In the genomic region with DNA sequence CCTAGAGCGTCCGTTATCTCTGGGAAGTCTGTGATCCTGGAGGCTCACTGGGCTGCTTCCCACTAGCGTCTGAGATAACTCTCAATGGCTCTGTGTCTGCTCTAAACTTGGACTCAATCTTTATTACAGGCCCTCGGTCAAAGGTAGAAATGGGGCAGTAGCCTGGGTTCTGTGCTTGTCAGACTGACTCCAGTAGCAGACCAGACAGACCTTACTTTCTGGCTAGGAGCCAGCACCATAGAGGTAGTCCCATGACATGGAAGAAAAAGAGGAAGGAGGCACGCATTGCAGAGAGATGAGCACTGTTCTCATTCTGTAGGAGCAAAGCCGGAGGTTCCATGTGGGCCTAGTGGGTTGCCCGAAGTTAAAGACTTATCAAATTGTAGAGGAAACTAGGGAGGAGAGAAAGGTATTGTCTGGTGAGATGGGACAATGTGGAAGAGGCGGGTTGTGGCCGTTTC, we compare ENCODE assay signal across 16 mouse cellular contexts. TPM values are rescaled to one million over a fixed set of nuclear protein-coding genes. Genes with fewer than 3 reads are reported as not detected.
DNase-seq lines count a peak whose midpoint lies in the region; ATAC-seq and TF ChIP-seq lines count a peak whose summit lies in the region.
"Had no signal": no experiment of that assay in that cellular context is flagged by ENCODE, and none has a peak within 500 bp of the region (broad histone marks: within the 10 kb centered on the region; RNA-seq: fewer than 3 reads in every experiment).

No protein-coding gene starts in this region.

- no peaks in the 10 kb centered on the region for H3K4me1 ChIP-seq in kidney, adult 2 months (ENCODE audit: control insufficient read depth, insufficient read depth, low read length)
- peaks cover 13% of the 10 kb centered on the region; the same call in 1 of the 2 replicates for H3K4me1 ChIP-seq in stomach, embryonic 15.5 days
- H3K4me1 ChIP-seq in stomach, postnatal 0 days (replicated peaks; ENCODE audit: control insufficient read depth, insufficient read depth): no peaks in the 10 kb centered on the region
- H3K4me1 ChIP-seq in intestine, embryonic 14.5 days (replicated peaks; ENCODE audit: control insufficient read depth, insufficient read depth, low read length): 0 out of 2 replicates have a peak, but pooled peaks cover 3% of the 10 kb centered on the region
- peaks cover 6% of the 10 kb centered on the region; the same call in 1 of the 2 replicates for H3K4me1 ChIP-seq in stomach, embryonic 16.5 days (ENCODE audit: control insufficient read depth, insufficient read depth, low read length)
- no peaks in the 10 kb centered on the region for H3K4me1 ChIP-seq in midbrain, postnatal 0 days (ENCODE audit: insufficient read depth, low read length)
- H3K4me1 ChIP-seq: liver, embryonic 15.5 days had no signal

- peak overlapping the region; percentile 43 for H3K4me3 ChIP-seq in kidney, adult 2 months (ENCODE audit: insufficient read depth, low read depth, low read length)
- H3K4me3 ChIP-seq in stomach, embryonic 15.5 days (replicated peaks): peak overlapping the region; percentile 34; the same call in 1 of the 2 replicates
- H3K4me3 ChIP-seq in stomach, postnatal 0 days (ENCODE audit: low read depth, low read length): no peak overlapping the region
- 0 out of 2 replicates have a peak overlapping the region, but pooled peaks have one; percentile 26 for H3K4me3 ChIP-seq in intestine, embryonic 14.5 days (ENCODE audit: low read depth, low read length)
- no peak overlapping the region for H3K4me3 ChIP-seq in stomach, embryonic 16.5 days (replicated peaks; ENCODE audit: low read length)
- H3K4me3 ChIP-seq in midbrain, postnatal 0 days (ENCODE audit: low read depth, low read length): no peak overlapping the region
- H3K4me3 ChIP-seq: liver, embryonic 15.5 days; midbrain, embryonic 13.5 days had no signal

- whole genome bisulfite sequencing in kidney, adult 2 months: 63% methylated on average over 9 of the region's 9 CpGs
- WGBS in stomach, embryonic 15.5 days: 63% methylated on average over 9 of the region's 9 CpGs
- 62% methylated on average over 9 of the region's 9 CpGs for WGBS in stomach, postnatal 0 days
- 58% methylated on average over 9 of the region's 9 CpGs for WGBS in intestine, embryonic 14.5 days
- 64% methylated on average over 9 of the region's 9 CpGs for WGBS in stomach, embryonic 16.5 days
- 69% methylated on average over 9 of the region's 9 CpGs for WGBS in midbrain, postnatal 0 days

- no peak for ATAC-seq in stomach, embryonic 15.5 days (ENCODE audit: insufficient read depth, low FRiP score, low read depth)
- no peak for ATAC-seq in stomach, postnatal 0 days (ENCODE audit: low FRiP score, low TSS enrichment)
- ATAC-seq in intestine, embryonic 14.5 days (replicated peaks; ENCODE audit: low FRiP score, low TSS enrichment, low read depth): no peak
- ATAC-seq in stomach, embryonic 16.5 days (ENCODE audit: insufficient read depth, low FRiP score): 0 out of 2 replicates have a peak, but pooled peaks have one; percentile 37
- ATAC-seq in midbrain, postnatal 0 days (ENCODE audit: low FRiP score): no peak

- H3K27ac ChIP-seq in kidney, adult 2 months (ENCODE audit: insufficient read depth, low read depth, low read length): no peak overlapping the region
- H3K27ac ChIP-seq in stomach, embryonic 15.5 days: no peak overlapping the region
- H3K27ac ChIP-seq in stomach, postnatal 0 days (replicated peaks): no peak overlapping the region
- no peak overlapping the region for H3K27ac ChIP-seq in intestine, embryonic 14.5 days (ENCODE audit: low read depth)
- H3K27ac ChIP-seq in stomach, embryonic 16.5 days (ENCODE audit: low read length): no peak overlapping the region
- H3K27ac ChIP-seq in midbrain, postnatal 0 days (ENCODE audit: low read depth, low read length): no peak overlapping the region
- H3K27ac ChIP-seq: liver, embryonic 15.5 days; midbrain, embryonic 13.5 days had no signal

- H3K9ac ChIP-seq in stomach, embryonic 15.5 days: no peak overlapping the region
- H3K9ac ChIP-seq in stomach, postnatal 0 days (ENCODE audit: low read length): no peak overlapping the region
- no peak overlapping the region for H3K9ac ChIP-seq in intestine, embryonic 14.5 days (ENCODE audit: low read length)
- no peak overlapping the region for H3K9ac ChIP-seq in stomach, embryonic 16.5 days (ENCODE audit: low read length)
- no peak overlapping the region for H3K9ac ChIP-seq in midbrain, postnatal 0 days (replicated peaks; ENCODE audit: low read length, poor library complexity, severe bottlenecking)
- H3K9ac ChIP-seq: liver, embryonic 15.5 days; midbrain, embryonic 13.5 days had no signal

- TF ChIP-seq EP300 in stomach, postnatal 0 days (optimal IDR thresholded peaks at IDR 0.05): no peak

- no peak for TF ChIP-seq CTCF in kidney, adult 2 months (conservative IDR thresholded peaks at IDR 0.05; ENCODE audit: insufficient read depth, insufficient read length, low read depth, low read length)
- no peak for TF ChIP-seq CTCF in stomach, postnatal 0 days (IDR thresholded peaks at IDR 0.05; ENCODE audit: low read depth)
- no peak for TF ChIP-seq CTCF in midbrain, postnatal 0 days (IDR thresholded peaks at IDR 0.05)

- peak; percentile 6 for DNase-seq in kidney, adult 2 months
- no peak for DNase-seq in kidney, adult 8-10 months
- no peak for DNase-seq in stomach, postnatal 0 days (ENCODE audit: low spot score)
- no peak for DNase-seq in intestine, embryonic 14.5 days (ENCODE audit: low spot score)
- DNase-seq in frontal cortex, postnatal 25 days (ENCODE audit: low spot score in 2 of 2): no peak
- no peak for DNase-seq in midbrain, postnatal 0 days (ENCODE audit: low spot score)
- DNase-seq: adrenal gland, postnatal 14 days; heart, adult 18-20 months; layer of hippocampus, adult 9-11 months had no signal

- H3K36me3 ChIP-seq in kidney, adult 2 months (ENCODE audit: control insufficient read depth, insufficient read depth, low read length): no peaks in the 10 kb centered on the region
- H3K36me3 ChIP-seq in stomach, embryonic 15.5 days: no peaks in the 10 kb centered on the region
- H3K36me3 ChIP-seq in stomach, postnatal 0 days (ENCODE audit: control insufficient read depth, insufficient read depth, low read length): no peaks in the 10 kb centered on the region
- H3K36me3 ChIP-seq in intestine, embryonic 14.5 days (ENCODE audit: control insufficient read depth, insufficient read depth, low read length): no peaks in the 10 kb centered on the region
- no peaks in the 10 kb centered on the region for H3K36me3 ChIP-seq in stomach, embryonic 16.5 days (ENCODE audit: control insufficient read depth, insufficient read depth, low read length)
- H3K36me3 ChIP-seq in midbrain, postnatal 0 days (ENCODE audit: insufficient read depth, low read length): no peaks in the 10 kb centered on the region
- H3K36me3 ChIP-seq: liver, embryonic 15.5 days; midbrain, embryonic 13.5 days had no signal

- no peak overlapping the region for H3K4me2 ChIP-seq in stomach, embryonic 15.5 days
- H3K4me2 ChIP-seq in stomach, postnatal 0 days (replicated peaks; ENCODE audit: low read depth): no peak overlapping the region
- peak overlapping the region; percentile 50; the same call in 1 of the 2 replicates for H3K4me2 ChIP-seq in intestine, embryonic 14.5 days (ENCODE audit: low read length)
- no peak overlapping the region for H3K4me2 ChIP-seq in stomach, embryonic 16.5 days (ENCODE audit: low read depth, low read length)
- no peak overlapping the region for H3K4me2 ChIP-seq in midbrain, postnatal 0 days (ENCODE audit: low read depth, low read length, poor library complexity, severe bottlenecking)

- no peak for TF ChIP-seq POLR2A in kidney, adult 2 months (IDR thresholded peaks at IDR 0.05; ENCODE audit: low read depth, low read length)

- no peaks in the 10 kb centered on the region for H3K27me3 ChIP-seq in kidney, adult 2 months (replicated peaks; ENCODE audit: control insufficient read depth, insufficient read depth, low read length)
- H3K27me3 ChIP-seq in stomach, embryonic 15.5 days (replicated peaks): peaks cover 18% of the 10 kb centered on the region
- 0 out of 2 replicates have a peak, but pooled peaks cover 2% of the 10 kb centered on the region for H3K27me3 ChIP-seq in stomach, postnatal 0 days (ENCODE audit: control insufficient read depth, insufficient read depth, low read length)
- H3K27me3 ChIP-seq in intestine, embryonic 14.5 days (replicated peaks; ENCODE audit: control insufficient read depth, insufficient read depth, low read length): peaks cover 18% of the 10 kb centered on the region
- peaks cover 15% of the 10 kb centered on the region; the same call in 1 of the 2 replicates for H3K27me3 ChIP-seq in stomach, embryonic 16.5 days (ENCODE audit: control insufficient read depth, insufficient read depth, low read length)
- H3K27me3 ChIP-seq in midbrain, postnatal 0 days (ENCODE audit: insufficient read depth, low read length): peaks cover 16% of the 10 kb centered on the region
- H3K27me3 ChIP-seq: CH12.LX had no signal

- H3K9me3 ChIP-seq in stomach, embryonic 15.5 days: no peaks in the 10 kb centered on the region
- H3K9me3 ChIP-seq in stomach, postnatal 0 days (ENCODE audit: control insufficient read depth, low read length): no peaks in the 10 kb centered on the region
- no peaks in the 10 kb centered on the region for H3K9me3 ChIP-seq in intestine, embryonic 14.5 days (ENCODE audit: control insufficient read depth, low read length)
- no peaks in the 10 kb centered on the region for H3K9me3 ChIP-seq in stomach, embryonic 16.5 days (replicated peaks; ENCODE audit: control insufficient read depth, low read length)
- no peaks in the 10 kb centered on the region for H3K9me3 ChIP-seq in midbrain, postnatal 0 days (ENCODE audit: low read length)
- H3K9me3 ChIP-seq: liver, embryonic 15.5 days; midbrain, embryonic 13.5 days had no signal

RNA-seq across cellular contexts. Expression of a gene that starts 0.8 kb away (rescaled TPM):
- 17.3 and 17.9 TPM in 2 replicates for polyA plus RNA-seq in kidney, adult 2 months (2012; rRNA removed)
- polyA plus RNA-seq in stomach, embryonic 15.5 days (2015; fragmentation: Nextera tagmentation; extraction: Ambion mirVana): 4.4 and 8.5 TPM in 2 replicates
- polyA plus RNA-seq in stomach, postnatal 0 days (2015; fragmentation: Nextera tagmentation; extraction: Ambion mirVana): not detected in 2 replicates
- 5.8 and 7.1 TPM in 2 replicates for polyA plus RNA-seq in intestine, embryonic 14.5 days (2014; fragmentation: Nextera tagmentation; extraction: Ambion mirVana)
- 5.7 and 9.9 TPM in 2 replicates for polyA plus RNA-seq in stomach, embryonic 16.5 days (2015; fragmentation: Nextera tagmentation; extraction: Ambion mirVana)
- total RNA-seq in midbrain, postnatal 0 days (2014; rRNA removed): 0.09 and 0.38 TPM in 2 replicates
- polyA plus RNA-seq in midbrain, postnatal 0 days (2015; fragmentation: Nextera tagmentation; extraction: Ambion mirVana): 0.29 and 0.38 TPM in 2 replicates
- total RNA-seq: adrenal gland, postnatal 14 days; left cerebral cortex, postnatal 25 days had no signal
- polyA plus RNA-seq: frontal cortex, adult 2 months had no signal

RNA-seq across cellular contexts. Expression of a gene that starts 10.1 kb away (rescaled TPM):
- 0.10 TPM in 1 of 2 replicates, not detected in the other for polyA plus RNA-seq in kidney, adult 2 months (2012; rRNA removed)
- polyA plus RNA-seq in stomach, embryonic 15.5 days (2015; fragmentation: Nextera tagmentation; extraction: Ambion mirVana): 0.18 TPM in 2 replicates
- 0.62 and 0.72 TPM in 2 replicates for polyA plus RNA-seq in stomach, postnatal 0 days (2015; fragmentation: Nextera tagmentation; extraction: Ambion mirVana)
- polyA plus RNA-seq in intestine, embryonic 14.5 days (2014; fragmentation: Nextera tagmentation; extraction: Ambion mirVana): 0.17 TPM in 1 of 2 replicates, not detected in the other
- polyA plus RNA-seq in stomach, embryonic 16.5 days (2015; fragmentation: Nextera tagmentation; extraction: Ambion mirVana): 0.31 and 0.50 TPM in 2 replicates
- 0.80 and 1.3 TPM in 2 replicates for total RNA-seq in midbrain, postnatal 0 days (2014; rRNA removed)
- 1.0 and 1.1 TPM in 2 replicates for polyA plus RNA-seq in midbrain, postnatal 0 days (2015; fragmentation: Nextera tagmentation; extraction: Ambion mirVana)
- total RNA-seq: CH12.LX had no signal
- polyA plus RNA-seq: frontal cortex, adult 2 months; liver, embryonic 15.5 days had no signal

RNA-seq across cellular contexts. Expression of a gene that starts 31.6 kb away (rescaled TPM):
- polyA plus RNA-seq in kidney, adult 2 months (2012; rRNA removed): 3.2 and 3.5 TPM in 2 replicates
- 2.3 and 2.9 TPM in 2 replicates for polyA plus RNA-seq in stomach, embryonic 15.5 days (2015; fragmentation: Nextera tagmentation; extraction: Ambion mirVana)
- polyA plus RNA-seq in stomach, postnatal 0 days (2015; fragmentation: Nextera tagmentation; extraction: Ambion mirVana): 1.9 TPM in 2 replicates
- polyA plus RNA-seq in intestine, embryonic 14.5 days (2014; fragmentation: Nextera tagmentation; extraction: Ambion mirVana): 4.1 and 4.2 TPM in 2 replicates
- 2.2 and 2.5 TPM in 2 replicates for polyA plus RNA-seq in stomach, embryonic 16.5 days (2015; fragmentation: Nextera tagmentation; extraction: Ambion mirVana)
- 0.16 TPM in 1 of 2 replicates, not detected in the other for total RNA-seq in midbrain, postnatal 0 days (2014; rRNA removed)
- polyA plus RNA-seq in midbrain, postnatal 0 days (2015; fragmentation: Nextera tagmentation; extraction: Ambion mirVana): 0.09 and 0.43 TPM in 2 replicates
- total RNA-seq: left cerebral cortex, postnatal 25 days had no signal
- polyA plus RNA-seq: frontal cortex, adult 2 months had no signal

Comparison
In these comparisons a context has a peak if more than half of its experiments do, and no peak if none do; other contexts are left out.
1. H3K4me3 ChIP-seq: peak in kidney, adult 2 months (single experiment), stomach, embryonic 15.5 days (single experiment) and intestine, embryonic 14.5 days (single experiment); none in stomach, postnatal 0 days (single experiment), stomach, embryonic 16.5 days (single experiment) and midbrain, postnatal 0 days (single experiment).